Mouse (Mus musculus) kidney, adult 2 months (tissue): ENCODE measurements around the gene Uap1l1.

ENCODE experiments used
- CTCF ChIP-seq: fragments of 200-500 bp; conservative IDR thresholded peaks from 2 replicates; pipeline ENCODE4 v1.5.1; 2011; ENCODE audit warnings: low read depth, mild to moderate bottlenecking, control low read depth, low read length, moderate library complexity, mixed read lengths; ENCODE audit not compliant: insufficient read depth, insufficient read length
- POLR2A ChIP-seq: fragments of 200-500 bp; IDR thresholded peaks from one replicate; pipeline ENCODE4 v1.6.1; 2011; ENCODE audit warnings: low read depth, low read length, control low read depth

GRCm38 (mm10) chr2:25384492-25384891 is 19.0 kb upstream of the Uap1l1 start:
- TF ChIP-seq POLR2A (no peak), CTCF (no peak)
